Mouse (Mus musculus) CH12.LX (cell line): ENCODE measurements at regions not wholly inside any gene's neighbourhood (a gene's known extent, or its start where the extent isn't known, plus 50 kb on each side); places are given as distances from the start of the nearest gene placed in this dataset.
"Not testable (repeated sequence)": the region's sequence is repeated elsewhere in the genome, so short reads cannot be mapped to it uniquely, and the experiment has no call there.

Experiments used
- CHD2 ChIP-seq: IDR thresholded peaks from 2 replicates; pipeline ENCODE4 v1.6.1; 2011; ENCODE audit warnings: low read length, improper control_type of control experiment
- CTCF ChIP-seq, 2 experiments: IDR thresholded peaks in 1 of 2; conservative IDR thresholded peaks in 1 of 2; 2 replicates each; pipeline ENCODE4 v1.5.1; 2011 to 2012; ENCODE audit warnings: low read depth in 2 of 2, low read length in 2 of 2, improper control_type of control experiment in 1 of 2, inconsistent platforms in 1 of 2, mild to moderate bottlenecking in 1 of 2, moderate library complexity in 1 of 2
- EP300 ChIP-seq: IDR thresholded peaks from 2 replicates; pipeline ENCODE4 v1.6.1; 2011; ENCODE audit warnings: low read length, improper control_type of control experiment
- JUND ChIP-seq: conservative IDR thresholded peaks from 2 replicates; pipeline ENCODE4 v1.6.1; 2011; ENCODE audit warnings: low read depth, low read length, improper control_type of control experiment
- MEF2A ChIP-seq: IDR thresholded peaks from 2 replicates; pipeline ENCODE4 v1.6.1; 2014; ENCODE audit warnings: low read depth, mild to moderate bottlenecking, inconsistent platforms, low read length, improper control_type of control experiment, borderline replicate concordance
- MXI1 ChIP-seq: IDR thresholded peaks from 2 replicates; pipeline ENCODE4 v1.6.1; 2011; ENCODE audit warnings: mild to moderate bottlenecking, low read depth, low read length, improper control_type of control experiment
- NELFE ChIP-seq: IDR thresholded peaks from 2 replicates; pipeline ENCODE4 v1.6.1; 2011; ENCODE audit warnings: low read depth, low read length, improper control_type of control experiment
- POLR2A ChIP-seq: IDR thresholded peaks from 2 replicates; pipeline ENCODE4 v1.6.1; 2011; ENCODE audit warnings: low read depth, mild to moderate bottlenecking, improper control_type of control experiment, low read length
- POLR2AphosphoS2 ChIP-seq: IDR thresholded peaks from 2 replicates; pipeline ENCODE4 v1.6.1; 2011; ENCODE audit warnings: low read depth, low read length, improper control_type of control experiment
- RAD21 ChIP-seq: IDR thresholded peaks from 2 replicates; pipeline ENCODE4 v1.6.1; 2011; ENCODE audit warnings: low read depth, mild to moderate bottlenecking, low read length, improper control_type of control experiment, moderate library complexity
- UBTF ChIP-seq: IDR thresholded peaks from 2 replicates; pipeline ENCODE4 v1.6.1; 2012; ENCODE audit warnings: low read depth, mild to moderate bottlenecking, inconsistent platforms, low read length, improper control_type of control experiment, moderate library complexity
- USF1 ChIP-seq: IDR thresholded peaks from 2 replicates; pipeline ENCODE4 v1.6.1; 2014; ENCODE audit warnings: low read depth, mild to moderate bottlenecking, inconsistent platforms, low read length, improper control_type of control experiment
- USF2 ChIP-seq: conservative IDR thresholded peaks from 2 replicates; pipeline ENCODE4 v1.6.1; 2011; ENCODE audit warnings: low read depth, low read length, improper control_type of control experiment

- TF ChIP-seq EP300; CTCF (conservative IDR thresholded peaks at IDR 0.05 in 1 of 2, IDR thresholded peaks at IDR 0.05 in 1 of 2; ENCODE audit: low read depth in 2 of 2, low read length in 2 of 2); CHD2; MXI1; USF2; NELFE; POLR2A; POLR2AphosphoS2; RAD21; USF1; MEF2A; JUND; UBTF: not testable (repeated sequence)
Measured at GRCm38 (mm10) chr5:82653637-82654036, 701.4 kb downstream of the Tecrl start.
